Mouse (Mus musculus) embryo, embryonic 9.5 days (tissue): ENCODE data around the gene Gnb5.
"Not testable (repeated sequence)": the region's sequence is repeated elsewhere in the genome, so short reads cannot be mapped to it uniquely, and the experiment has no call there.

Experiments
- DNase-seq: peaks from one replicate; pipeline ENCODE4 v3.0.0-alpha.2; 2017; ENCODE audit errors: extremely low spot score

The Gnb5 gene

DNA sequence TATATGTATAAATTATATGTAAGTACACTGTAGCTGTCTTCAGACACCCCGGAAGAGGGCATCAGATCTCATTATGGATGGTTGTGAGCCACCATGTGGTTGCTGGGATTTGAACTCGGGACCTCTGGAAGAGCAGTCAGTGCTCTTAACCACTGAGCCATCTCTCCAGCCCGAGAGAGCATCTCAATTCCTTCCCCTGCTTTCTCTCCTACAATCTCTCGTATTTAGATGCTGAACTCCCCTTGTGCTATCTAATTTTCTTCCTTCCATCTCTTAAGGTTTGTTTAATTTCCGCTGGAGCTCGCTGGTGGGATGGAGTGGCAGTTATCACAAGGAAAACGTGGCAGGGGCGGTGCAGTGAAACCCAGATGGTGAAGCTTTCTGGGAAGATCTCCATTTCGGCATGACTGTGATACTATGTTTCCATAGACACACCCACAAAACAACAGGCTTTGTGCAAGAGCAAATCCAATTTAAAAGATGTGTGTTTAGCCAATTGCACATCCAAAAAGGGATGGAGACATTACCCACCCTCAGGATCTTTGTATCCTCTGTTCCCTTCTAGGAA lies 51.1 kb downstream of the Gnb5 start:
- no peak for DNase-seq

GRCm38 (mm10) chr9:75361699-75362098 lies 55.6 kb downstream of the Gnb5 start:
- peak; percentile 55 for DNase-seq

DNA sequence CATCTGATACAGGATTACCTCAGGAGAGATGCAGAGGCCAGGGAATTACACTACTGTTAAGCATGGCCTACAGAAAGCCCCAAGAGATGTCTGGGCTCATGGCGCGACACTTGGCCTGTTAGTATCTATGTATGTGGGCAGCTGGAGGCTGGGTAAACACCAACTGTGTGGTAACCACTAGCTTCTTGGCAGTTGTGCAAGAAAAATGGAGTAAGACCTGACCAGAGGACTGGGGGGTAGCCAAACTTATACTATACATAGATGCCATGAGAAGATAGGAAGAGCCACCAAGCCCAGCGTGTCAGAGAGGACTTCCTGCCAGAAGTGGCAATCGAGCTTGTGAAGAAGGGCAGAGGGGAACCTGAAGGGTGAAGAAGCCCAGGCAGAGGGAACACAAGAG lies 56.1 kb downstream of the Gnb5 start:
- no peak for DNase-seq

GRCm38 (mm10) chr9:75363001-75363400 lies 56.9 kb downstream of the Gnb5 start:
- DNase-seq = no peak

- not testable (repeated sequence) for DNase-seq
These were observed 57.6 kb downstream of the Gnb5 start for GRCm38 (mm10) chr9:75363702-75364101.

DNA sequence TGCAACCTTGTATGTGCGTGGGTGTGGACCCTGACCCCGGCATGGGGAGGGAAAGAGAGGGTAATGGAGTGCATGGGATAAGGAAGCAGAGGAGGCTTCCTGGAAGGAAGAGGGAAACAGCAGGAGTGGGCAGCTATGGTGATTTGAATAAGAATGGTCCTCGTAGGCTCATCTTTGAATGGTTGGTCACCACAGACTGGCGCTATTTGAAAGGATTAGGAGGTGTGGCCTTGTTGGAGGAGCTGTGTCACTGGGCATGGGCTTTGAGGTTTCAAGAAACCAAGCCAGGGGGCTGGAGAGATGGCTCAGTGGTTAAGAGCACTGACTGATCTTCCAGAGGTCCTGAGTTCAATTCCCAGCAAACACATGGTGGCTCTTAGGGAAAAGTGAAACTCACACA lies 59.1 kb downstream of the Gnb5 start:
- DNase-seq = no peak

- no peak for DNase-seq
These were observed 60.1 kb downstream of the Gnb5 start for GRCm38 (mm10) chr9:75366191-75366590.

DNA sequence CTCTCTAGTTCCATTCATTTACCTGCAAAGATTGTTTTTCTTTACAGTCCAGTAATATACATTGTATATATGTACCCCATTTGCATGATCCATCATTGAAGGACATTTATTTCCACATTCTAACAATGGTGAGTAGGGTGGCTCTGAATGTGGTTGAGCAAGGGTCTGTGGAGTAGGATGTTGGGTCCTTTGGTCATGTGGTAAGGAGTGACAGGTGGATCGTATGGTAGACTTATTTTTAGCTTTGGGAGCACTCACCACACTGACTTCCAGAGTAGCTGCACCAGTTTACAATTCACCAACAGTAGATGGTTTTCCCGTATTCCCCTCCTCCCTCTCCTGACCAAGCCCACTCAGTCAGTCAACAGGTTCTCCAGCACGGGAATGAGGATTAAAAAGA lies 62.7 kb downstream of the Gnb5 start:
- no peak for DNase-seq

DNA sequence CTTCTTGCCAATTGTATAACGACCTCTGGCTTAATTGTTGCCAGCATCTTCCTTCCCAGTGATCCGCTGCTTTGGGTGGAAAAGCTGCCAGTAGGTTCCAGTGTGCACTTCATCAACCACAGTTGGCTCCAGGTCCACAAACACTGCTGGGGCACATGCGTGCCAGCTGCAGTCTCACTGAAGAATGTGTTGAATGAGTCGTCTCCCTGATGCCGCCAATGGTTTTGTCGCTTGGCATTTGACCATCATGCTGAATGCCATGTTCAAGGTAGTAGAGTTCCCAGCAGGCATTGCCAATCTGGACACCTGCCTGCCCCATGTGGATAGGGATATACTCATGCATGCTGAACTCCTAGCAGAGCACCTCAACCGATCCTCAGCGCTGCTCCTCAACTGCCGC lies 69.5 kb downstream of the Gnb5 start:
- no peak for DNase-seq

- DNase-seq = no peak
These were observed 70.3 kb downstream of the Gnb5 start for GRCm38 (mm10) chr9:75376428-75376827.

- DNase-seq = no peak
These were observed 72.7 kb downstream of the Gnb5 start for GRCm38 (mm10) chr9:75378774-75379173.

- DNase-seq = no peak
These were observed 76.7 kb downstream of the Gnb5 start for GRCm38 (mm10) chr9:75382825-75383224.

DNA sequence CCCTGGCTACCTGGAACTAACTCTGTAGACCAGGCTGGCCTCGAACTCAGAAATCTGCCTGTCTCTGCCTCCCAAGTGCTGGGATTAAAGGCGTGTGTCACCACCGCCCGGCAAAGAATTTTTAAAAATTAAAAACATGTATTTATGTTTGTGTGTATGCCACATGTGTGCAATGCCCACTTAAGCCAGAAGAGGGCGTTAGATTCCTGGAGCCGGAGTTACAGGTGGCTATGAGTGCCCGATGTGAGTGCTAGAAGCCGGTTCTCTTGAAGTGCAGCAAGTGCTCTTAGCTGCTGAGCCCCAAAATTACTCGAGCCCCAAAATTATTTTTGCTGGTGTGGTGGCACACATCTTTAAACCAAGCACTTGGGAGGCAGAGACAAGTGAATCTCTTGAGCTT lies 77.7 kb downstream of the Gnb5 start:
- DNase-seq = no peak

GRCm38 (mm10) chr9:75384337-75384962 lies 78.4 kb downstream of the Gnb5 start:
- DNase-seq = no peak

DNA sequence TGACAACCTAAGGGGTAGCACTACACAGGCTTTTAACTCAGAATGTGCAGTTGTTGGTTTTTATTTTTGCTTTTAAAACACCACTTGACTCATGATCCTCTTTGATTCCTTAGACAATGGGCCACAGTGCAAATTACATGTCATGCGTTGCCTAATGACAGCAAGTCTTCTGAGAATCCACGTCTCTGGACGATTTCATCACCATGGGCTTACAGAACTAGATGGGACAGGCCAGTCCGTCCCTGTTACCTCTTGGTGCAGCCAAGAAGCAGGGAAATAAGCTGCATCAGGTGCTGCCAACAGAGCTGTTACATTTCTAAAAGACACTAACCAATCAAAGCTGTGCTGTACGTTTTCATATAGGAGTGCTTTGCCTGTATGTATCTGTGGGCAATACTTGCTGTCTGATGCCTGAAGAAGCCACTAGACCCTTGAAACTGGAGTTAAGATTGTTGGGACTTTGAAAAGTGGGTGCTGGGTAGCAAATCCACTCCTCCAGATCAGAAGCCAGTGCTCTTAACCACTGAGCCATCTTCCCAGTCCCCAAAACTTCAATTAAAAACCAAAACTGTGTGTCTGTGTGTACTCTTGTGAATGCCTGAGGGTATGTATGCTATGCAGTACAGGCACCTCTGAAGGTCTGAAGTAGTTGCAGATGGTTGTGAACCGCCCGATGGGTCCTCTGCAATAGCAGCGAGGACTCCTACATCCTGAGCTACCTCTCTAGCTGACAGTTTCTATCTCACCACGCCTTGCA lies 79.3 kb downstream of the Gnb5 start:
- no peak for DNase-seq

- no peak for DNase-seq
These were observed 87.2 kb downstream of the Gnb5 start for GRCm38 (mm10) chr9:75393251-75393650.
